Mouse (Mus musculus) bone marrow macrophage, adult 2 months (primary cell): ENCODE measurements around the gene Gm28372.

Source experiments
- CTCF ChIP-seq: IDR thresholded peaks from 2 replicates; pipeline ENCODE4 v1.5.1; 2012; ENCODE audit warnings: low read depth, mild to moderate bottlenecking, low read length, moderate library complexity
- POLR2A ChIP-seq: IDR thresholded peaks from 2 replicates; pipeline ENCODE4 v1.6.1; 2012; ENCODE audit warnings: mild to moderate bottlenecking, low read depth, low read length, borderline replicate concordance

- TF ChIP-seq POLR2A = no peak
- no peak for TF ChIP-seq CTCF
Measured at GRCm38 (mm10) chr2:130408194-130408593, 3.2 kb downstream of the Gm28372 start.
